ENCODE assay signal across 12 mouse cellular contexts in the genomic region with DNA sequence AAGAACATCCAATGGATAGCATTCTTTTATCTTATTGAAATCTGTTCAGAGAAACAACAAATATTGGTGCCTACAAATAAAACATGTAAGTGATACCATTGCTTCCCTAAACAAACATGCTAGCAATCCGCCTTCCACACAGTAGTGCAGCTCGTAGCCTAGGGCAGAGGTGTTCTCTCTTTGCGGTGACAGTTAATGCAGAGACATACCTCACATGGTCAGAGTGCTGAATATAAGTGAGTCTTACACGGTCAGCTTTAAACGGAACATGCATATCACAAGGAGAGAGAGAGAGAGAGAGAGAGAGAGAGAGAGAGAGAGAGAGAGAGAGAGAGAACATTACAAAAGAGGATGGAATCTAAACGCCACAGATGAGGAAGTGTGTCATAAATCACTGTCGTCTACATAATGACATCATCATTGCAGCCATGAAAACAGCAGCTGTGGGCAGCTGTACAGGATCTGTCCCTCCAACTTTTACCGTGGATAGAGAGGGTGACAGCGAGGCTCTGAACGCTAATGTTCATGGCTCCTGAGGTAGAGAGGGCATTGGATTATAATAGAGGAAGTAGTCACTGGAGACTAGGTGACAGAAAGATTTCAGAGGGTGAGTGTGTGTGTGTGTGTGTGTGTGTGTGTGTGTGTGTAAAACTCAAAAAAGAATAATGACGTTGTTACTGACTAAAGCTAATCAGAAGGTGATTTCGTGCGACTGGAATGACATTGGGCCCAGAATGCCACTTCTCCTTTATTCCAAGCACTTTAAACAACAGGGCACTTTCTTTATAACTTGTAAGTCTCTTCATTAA. TPM values are rescaled to one million over a fixed set of nuclear protein-coding genes. Genes with fewer than 3 reads are reported as not detected.
A peak's percentile ranks its signal among the peaks of the same experiment; 100 is the strongest.
DNase-seq lines count a peak whose midpoint lies in the region; ATAC-seq and TF ChIP-seq lines count a peak whose summit lies in the region.
"Had no signal": no experiment of that assay in that cellular context is flagged by ENCODE, and none has a peak within 500 bp of the region (broad histone marks: within the 10 kb centered on the region; RNA-seq: fewer than 3 reads in every experiment).

No protein-coding gene starts in this region.

- peak overlapping the region; percentile 88 for H3K27ac ChIP-seq in heart, embryonic 13.5 days (replicated peaks)
- no peak overlapping the region for H3K27ac ChIP-seq in liver, embryonic 11.5 days (ENCODE audit: low read depth, low read length)
- no peak overlapping the region for H3K27ac ChIP-seq in liver, embryonic 12.5 days
- H3K27ac ChIP-seq in cerebellum, adult 2 months (ENCODE audit: insufficient read depth, low read length) = no peak overlapping the region
- H3K27ac ChIP-seq: left cerebral cortex, adult 2 months; macrophage had no signal

- peak overlapping the region; percentile 45 for H3K4me2 ChIP-seq in heart, embryonic 13.5 days
- no peak overlapping the region for H3K4me2 ChIP-seq in liver, embryonic 11.5 days
- H3K4me2 ChIP-seq in liver, embryonic 12.5 days = no peak overlapping the region

- peaks cover 24% of the 10 kb centered on the region for H3K36me3 ChIP-seq in heart, embryonic 13.5 days
- H3K36me3 ChIP-seq in liver, embryonic 11.5 days (ENCODE audit: control insufficient read depth, insufficient read depth, low read length) = 0 out of 2 replicates have a peak, but pooled peaks cover 7% of the 10 kb centered on the region
- H3K36me3 ChIP-seq in liver, embryonic 12.5 days = peaks cover 22% of the 10 kb centered on the region

- 45% methylated on average over 13 of the region's 13 CpGs for WGBS in heart, embryonic 13.5 days
- 69% methylated on average over 13 of the region's 13 CpGs for WGBS in liver, embryonic 11.5 days
- WGBS in liver, embryonic 12.5 days (ENCODE audit: insufficient replicate concordance) = 61% methylated on average over 13 of the region's 13 CpGs
- WGBS in cerebellum, adult 2 months = 93% methylated on average over 13 of the region's 13 CpGs

- no peak overlapping the region for H3K4me3 ChIP-seq in heart, embryonic 13.5 days
- H3K4me3 ChIP-seq in liver, embryonic 11.5 days (ENCODE audit: low read depth, low read length) = no peak overlapping the region
- H3K4me3 ChIP-seq in liver, embryonic 12.5 days = no peak overlapping the region
- no peak overlapping the region for H3K4me3 ChIP-seq in cerebellum, adult 2 months (replicated peaks; ENCODE audit: insufficient read depth, low read depth, low read length)
- H3K4me3 ChIP-seq: left cerebral cortex, adult 2 months had no signal

- ATAC-seq in heart, embryonic 13.5 days (ENCODE audit: extremely low read depth, insufficient number of reproducible peaks, low FRiP score, low TSS enrichment) = no peak
- 0 out of 2 replicates have a peak, but pooled peaks have one; percentile 19 for ATAC-seq in liver, embryonic 11.5 days (replicated peaks; ENCODE audit: low FRiP score)
- ATAC-seq in liver, embryonic 12.5 days = no peak

- no peaks in the 10 kb centered on the region for H3K27me3 ChIP-seq in heart, embryonic 13.5 days (replicated peaks)
- no peaks in the 10 kb centered on the region for H3K27me3 ChIP-seq in liver, embryonic 11.5 days (replicated peaks; ENCODE audit: control insufficient read depth, insufficient read depth, low read length)
- no peaks in the 10 kb centered on the region for H3K27me3 ChIP-seq in liver, embryonic 12.5 days (replicated peaks)
- no peaks in the 10 kb centered on the region for H3K27me3 ChIP-seq in cerebellum, adult 2 months (ENCODE audit: control insufficient read depth, insufficient read depth, low read length)
- H3K27me3 ChIP-seq: CH12.LX had no signal

- peaks cover 32% of the 10 kb centered on the region for H3K4me1 ChIP-seq in heart, embryonic 13.5 days
- peaks cover 2% of the 10 kb centered on the region; the same call in 1 of the 2 replicates for H3K4me1 ChIP-seq in liver, embryonic 11.5 days (replicated peaks; ENCODE audit: control insufficient read depth, insufficient read depth, low read length)
- H3K4me1 ChIP-seq in liver, embryonic 12.5 days = peaks cover 29% of the 10 kb centered on the region
- H3K4me1 ChIP-seq in cerebellum, adult 2 months (ENCODE audit: control insufficient read depth, insufficient read depth, low read length) = peaks cover 2% of the 10 kb centered on the region; the same call in 1 of the 2 replicates

- no peak for DNase-seq in heart, adult 9 months (ENCODE audit: low spot score in 2 of 2)
- no peak for DNase-seq in liver, embryonic 11.5 days (ENCODE audit: low spot score)
- DNase-seq in embryo, embryonic 10.5 days (ENCODE audit: low spot score) = peak; percentile 45
- DNase-seq in mesoderm, embryonic 11.5 days (ENCODE audit: low read depth, low spot score) = peak; percentile 75
- DNase-seq in cerebellum, adult 2 months = no peak
- DNase-seq in right cerebral cortex, adult 2 months (ENCODE audit: low spot score in 2 of 2) = no peak
- DNase-seq: cerebellum, postnatal 25 days had no signal

- no peaks in the 10 kb centered on the region for H3K9me3 ChIP-seq in heart, embryonic 13.5 days
- H3K9me3 ChIP-seq in liver, embryonic 11.5 days (ENCODE audit: control insufficient read depth, low read length) = no peaks in the 10 kb centered on the region
- no peaks in the 10 kb centered on the region for H3K9me3 ChIP-seq in liver, embryonic 12.5 days (replicated peaks)

- TF ChIP-seq POLR2A in cerebellum, adult 2 months (IDR thresholded peaks at IDR 0.05; ENCODE audit: borderline replicate concordance, insufficient read depth, low read length) = no peak

- TF ChIP-seq CTCF in cerebellum, adult 2 months (IDR thresholded peaks at IDR 0.05; ENCODE audit: borderline replicate concordance, insufficient read depth, low read depth, low read length) = no peak

- H3K9ac ChIP-seq in heart, embryonic 13.5 days = no peak overlapping the region
- no peak overlapping the region for H3K9ac ChIP-seq in liver, embryonic 11.5 days (ENCODE audit: low read depth, low read length)
- H3K9ac ChIP-seq in liver, embryonic 12.5 days = no peak overlapping the region

RNA-seq across cellular contexts. Expression of gene Atp2b1, which starts 52.4 kb away (rescaled TPM):
- 82.8 and 91.1 TPM in 2 replicates for polyA plus RNA-seq in heart, embryonic 13.5 days (2015; fragmentation: Nextera tagmentation; extraction: Ambion mirVana)
- polyA plus RNA-seq in liver, embryonic 11.5 days (2014; fragmentation: Nextera tagmentation; extraction: Ambion mirVana) = 67.4 and 71.9 TPM in 2 replicates
- 46.9 and 48.9 TPM in 2 replicates for polyA plus RNA-seq in liver, embryonic 12.5 days (2016; fragmentation: Nextera tagmentation; extraction: Ambion mirVana)
- polyA plus RNA-seq in cerebellum, adult 2 months (2012; rRNA removed) = 113 and 132 TPM in 2 replicates

Comparison
In these comparisons a context has a peak if more than half of its experiments do, and no peak if none do; other contexts are left out.
1. DNase-seq: peak in embryo, embryonic 10.5 days (single experiment) and mesoderm, embryonic 11.5 days (single experiment); none in heart, adult 9 months (0 of 2), liver, embryonic 11.5 days (single experiment), cerebellum, adult 2 months (0 of 2) and right cerebral cortex, adult 2 months (0 of 2).